Mouse (Mus musculus) liver, embryonic 14.5 days (tissue): ENCODE results near the gene Gm21800. TPM values are rescaled to one million over a fixed set of nuclear protein-coding genes. Genes with fewer than 3 reads are reported as not detected.
"Not testable (repeated sequence)": the region's sequence is repeated elsewhere in the genome, so short reads cannot be mapped to it uniquely, and the experiment has no call there.

Source experiments
- ATAC-seq: fragments of 200-750 bp; cut with Nextera tagmentation; 2 replicates; pipeline ENCODE4 v1.8.0; 2017; ENCODE audit warnings: moderate number of reproducible peaks, mild to moderate bottlenecking, moderate library complexity; ENCODE audit not compliant: insufficient read depth
- DNase-seq, 3 experiments: peaks; one replicate each; pipeline ENCODE4 v3.0.0-alpha.2; 2012 to 2013; ENCODE audit warnings: low read depth in 3 of 3, low spot score in 3 of 3
- H3K27ac ChIP-seq: fragments of 300-500 bp; sonication (generic); 2 replicates; pipeline ENCODE4 v1.5.1; 2014; ENCODE audit warnings: moderate library complexity, mild to moderate bottlenecking, control low read depth, inconsistent platforms
- H3K27me3 ChIP-seq: fragments of 300-500 bp; sonication (generic); 2 replicates; pipeline ENCODE4 v1.6.1; 2014; ENCODE audit warnings: mild to moderate bottlenecking, low read length, moderate library complexity; ENCODE audit not compliant: control insufficient read depth, insufficient read depth
- H3K36me3 ChIP-seq: fragments of 300-500 bp; sonication (generic); replicated peaks from 2 replicates; pipeline ENCODE4 v1.6.1; 2014; ENCODE audit warnings: low read depth; ENCODE audit not compliant: control insufficient read depth, insufficient read depth
- H3K4me1 ChIP-seq, 2 experiments: fragments of 200-500 bp in 1 of 2; fragments of 300-500 bp in 1 of 2; sonication (generic) in 1 of 2; replicated peaks; 2 replicates each; pipeline ENCODE4 v1.6.1; 2012 to 2014; ENCODE audit warnings: antibody characterized with exemption in 1 of 2, inconsistent platforms in 1 of 2, low read length in 1 of 2; ENCODE audit not compliant: control insufficient read depth in 2 of 2, insufficient read depth in 2 of 2
- H3K4me2 ChIP-seq: fragments of 300-500 bp; sonication (generic); 2 replicates; pipeline ENCODE4 v1.6.1; 2014; ENCODE audit warnings: low read depth, mild to moderate bottlenecking, control low read depth, moderate library complexity
- H3K4me3 ChIP-seq, 2 experiments: fragments of 200-500 bp in 1 of 2; fragments of 300-500 bp in 1 of 2; sonication (generic) in 1 of 2; 2 replicates each; pipeline ENCODE4 v1.5.1; 2012 to 2014; ENCODE audit warnings: low read depth in 2 of 2, low read length in 2 of 2, mild to moderate bottlenecking in 2 of 2, control low read depth in 1 of 2, inconsistent platforms in 1 of 2, moderate library complexity in 1 of 2; ENCODE audit not compliant: insufficient read depth in 1 of 2
- H3K9ac ChIP-seq: fragments of 300-500 bp; sonication (generic); replicated peaks from 2 replicates; pipeline ENCODE4 v1.6.1; 2014; ENCODE audit warnings: mild to moderate bottlenecking, control low read depth, moderate library complexity
- H3K9me3 ChIP-seq: fragments of 300-500 bp; sonication (generic); 2 replicates; pipeline ENCODE4 v1.6.1; 2016; ENCODE audit warnings: low read length, mixed read lengths; ENCODE audit not compliant: control insufficient read depth
- WGBS: fragments of 180-500 bp; shearing (Covaris S2); extraction: QIAGEN DNeasy Blood & Tissue Kit; methylation state at CpG from one replicate; pipeline ENCODE4 v1.1.7; 2014; ENCODE audit not compliant: insufficient replicate concordance; 5-methylcytosine and 5-hydroxymethylcytosine counted together
- polyA plus RNA-seq, 2 experiments: library from polyadenylated mRNA; depleted of rRNA in 1 of 2; stranded (reverse) in 1 of 2; unstranded in 1 of 2; fragments of >200 nt; fragmentation: Nextera tagmentation in 1 of 2; extraction: Ambion mirVana in 1 of 2; gene quantifications; 2 replicates each; pipeline versions ENCODE4 v1.2.1 to v1.2.3; 2012 to 2014

Gene Gm21800
- not detected in 2 replicates for polyA plus RNA-seq (2012; rRNA removed)
- not detected in 2 replicates for polyA plus RNA-seq (2014; fragmentation: Nextera tagmentation; extraction: Ambion mirVana)

GRCm38 (mm10) chrY:41406198-41406597, at the start of gene Gm21800:
Gene Gm21800 (plus strand): TSS chrY:41406498.
- not testable (repeated sequence) for H3K27ac ChIP-seq, H3K36me3 ChIP-seq, H3K27me3 ChIP-seq, H3K4me1 ChIP-seq, H3K4me2 ChIP-seq, DNase-seq, H3K4me3 ChIP-seq, H3K9ac ChIP-seq, ATAC-seq, H3K9me3 ChIP-seq
- 32% methylated on average over 2 of the region's 3 CpGs for WGBS
